Mouse (Mus musculus): ENCODE data around the gene Pparg.

DNA sequence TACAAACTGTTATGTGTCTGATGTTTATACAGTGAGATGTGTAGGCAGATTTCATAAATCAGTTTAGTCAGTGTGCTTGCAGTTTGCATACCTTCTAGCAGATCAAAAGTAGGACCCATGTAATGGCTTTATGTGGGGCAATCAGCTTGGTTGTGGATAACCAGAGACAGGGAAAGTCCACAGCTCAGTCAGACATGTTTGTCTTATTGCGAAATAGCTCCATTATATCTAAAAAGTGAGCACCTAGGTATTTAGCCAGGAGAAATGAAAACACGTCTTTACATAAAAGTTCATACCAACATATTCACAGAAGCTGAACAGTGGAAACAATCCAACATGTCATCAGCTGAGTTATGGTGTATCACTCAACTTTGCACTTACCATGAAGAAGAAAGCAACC lies 20.7 kb upstream of the Pparg start:
- TF ChIP-seq CTCF (IDR thresholded peaks at IDR 0.05; ENCODE audit: control insufficient read depth, insufficient read depth, insufficient read length): no peak
- TF ChIP-seq USF1 (IDR thresholded peaks at IDR 0.05; ENCODE audit: low read depth): no peak
